Mouse (Mus musculus) left cerebral cortex, adult 11 months (tissue): ENCODE measurements around the gene St8sia1.

ENCODE experiments used
- DNase-seq: peaks from one replicate; pipeline ENCODE4 v3.0.0; 2022; ENCODE audit warnings: low spot score

The St8sia1 gene

GRCm38 (mm10) chr6:142789736-142790135 is 174.5 kb downstream of the St8sia1 start:
- DNase-seq: no peak

- DNase-seq: no peak
These were observed 175.9 kb downstream of the St8sia1 start for GRCm38 (mm10) chr6:142788042-142788987.

GRCm38 (mm10) chr6:142786106-142786505 is 178.1 kb downstream of the St8sia1 start:
- no peak for DNase-seq

DNA sequence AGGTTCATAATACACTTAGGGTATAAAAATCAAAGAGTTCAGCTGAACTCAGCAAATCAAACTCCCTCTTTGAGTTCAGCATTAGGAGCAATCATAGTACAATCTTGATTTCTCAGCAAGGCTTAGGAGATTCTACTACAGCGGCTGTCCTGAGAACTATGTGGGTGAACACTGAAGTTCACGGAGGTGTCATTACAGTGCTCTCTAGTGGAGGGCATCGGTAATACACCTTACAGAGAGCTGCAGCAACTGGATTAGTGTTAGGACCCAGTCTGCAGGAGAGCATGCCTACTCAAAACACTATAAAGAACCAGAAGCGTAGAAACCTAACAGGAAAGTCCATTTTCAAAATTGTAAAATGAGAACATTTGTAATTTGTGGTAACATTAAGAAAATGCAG is 178.9 kb downstream of the St8sia1 start:
- no peak for DNase-seq

- DNase-seq: no peak
These were observed 183.0 kb downstream of the St8sia1 start for GRCm38 (mm10) chr6:142781286-142781685.

DNA sequence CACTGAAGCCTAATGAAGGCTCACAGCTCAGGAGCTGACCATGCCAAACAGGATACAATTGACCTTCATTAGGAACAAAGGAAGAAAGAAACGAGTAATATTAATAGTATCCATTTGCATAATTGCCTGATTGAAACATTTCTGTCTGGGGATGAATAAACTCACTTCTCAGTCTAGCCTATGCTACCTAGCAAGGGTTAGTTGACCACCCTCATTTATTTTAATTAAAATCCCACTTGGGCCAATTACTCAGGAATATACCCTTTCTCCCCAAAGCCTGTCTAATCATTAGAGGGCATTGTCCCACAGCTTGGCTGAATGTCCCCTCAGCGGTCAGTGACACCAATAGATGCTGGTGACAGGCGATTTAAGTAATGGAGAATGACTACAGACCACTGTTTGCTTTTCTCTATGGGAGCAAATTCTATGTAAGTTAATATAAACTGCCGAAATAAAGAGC is 183.6 kb downstream of the St8sia1 start:
- DNase-seq: no peak

GRCm38 (mm10) chr6:142779812-142780573 is 184.3 kb downstream of the St8sia1 start:
- DNase-seq: no peak

DNA sequence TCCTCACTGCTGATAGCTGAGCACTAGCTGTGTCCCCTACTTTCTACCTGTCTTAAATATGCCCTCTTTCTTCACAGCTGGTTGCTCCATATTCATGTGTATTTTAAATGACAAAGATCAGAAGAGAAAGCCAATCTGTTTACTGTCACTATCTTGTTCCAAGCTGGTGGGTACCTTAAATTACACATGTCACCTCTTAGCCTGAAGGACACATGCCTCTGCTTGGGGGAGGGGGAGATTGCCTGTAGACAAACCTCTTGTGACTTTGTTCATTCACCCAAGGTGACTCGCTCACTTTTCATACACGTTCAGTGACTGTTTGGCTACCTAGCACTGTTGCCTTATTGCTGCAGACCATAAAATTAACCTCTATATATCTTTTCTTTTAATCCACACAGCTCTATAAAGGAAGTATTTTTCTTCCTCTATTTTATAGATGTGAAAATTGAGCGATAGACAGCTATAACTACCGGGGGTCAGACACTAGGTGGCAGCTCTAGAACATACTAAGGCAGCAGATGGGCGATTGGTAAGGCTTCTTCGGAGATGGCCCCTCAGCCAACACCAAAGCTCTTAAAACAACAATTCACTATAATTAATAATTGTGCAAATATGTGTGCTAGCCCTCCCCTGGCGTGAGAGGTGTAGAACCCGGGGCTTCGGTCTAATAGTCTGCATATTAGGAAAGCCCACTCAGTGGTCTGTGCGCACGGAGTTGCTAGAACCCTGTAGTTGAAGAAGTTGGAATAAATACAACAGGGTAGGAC is 185.0 kb downstream of the St8sia1 start:
- peak; percentile 29 for DNase-seq

DNA sequence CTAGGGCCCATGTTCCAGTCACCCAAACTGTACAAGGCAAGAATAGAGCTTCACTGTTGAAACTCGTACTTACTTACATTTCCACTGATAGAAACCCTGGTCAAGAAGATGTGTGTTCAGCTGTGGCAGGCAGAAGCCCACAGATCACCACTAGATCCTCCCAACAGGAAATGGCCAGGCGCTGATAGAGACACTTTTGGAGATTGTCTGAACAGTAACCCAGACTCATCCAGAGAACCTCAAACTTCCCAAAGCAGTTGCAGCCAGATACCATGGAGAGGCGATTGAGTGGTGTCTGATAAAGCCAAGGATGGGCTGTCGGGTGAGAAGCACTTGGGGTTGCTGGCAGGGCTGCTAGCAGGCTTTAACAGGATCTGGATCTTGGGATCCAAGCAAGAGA is 187.3 kb downstream of the St8sia1 start:
- DNase-seq: no peak

DNA sequence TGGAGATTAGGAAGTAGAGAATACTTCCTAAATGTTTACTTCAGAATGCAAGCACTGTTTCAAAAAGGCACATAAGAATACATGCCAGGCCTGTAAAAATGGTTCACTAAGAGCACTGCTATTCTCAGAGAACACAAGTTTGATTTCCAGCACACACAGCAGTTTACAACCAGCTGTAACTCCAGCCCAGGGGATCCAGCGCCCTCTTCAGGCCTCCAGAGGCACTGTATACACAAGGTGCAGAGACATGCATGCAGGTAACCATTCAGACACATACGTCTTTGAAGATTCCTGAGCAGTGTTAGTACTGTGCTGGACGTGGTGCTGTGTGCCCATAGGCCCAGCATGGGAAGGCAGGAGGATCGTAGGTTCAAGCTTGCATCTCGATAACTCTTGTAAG is 190.7 kb downstream of the St8sia1 start:
- DNase-seq: no peak

DNA sequence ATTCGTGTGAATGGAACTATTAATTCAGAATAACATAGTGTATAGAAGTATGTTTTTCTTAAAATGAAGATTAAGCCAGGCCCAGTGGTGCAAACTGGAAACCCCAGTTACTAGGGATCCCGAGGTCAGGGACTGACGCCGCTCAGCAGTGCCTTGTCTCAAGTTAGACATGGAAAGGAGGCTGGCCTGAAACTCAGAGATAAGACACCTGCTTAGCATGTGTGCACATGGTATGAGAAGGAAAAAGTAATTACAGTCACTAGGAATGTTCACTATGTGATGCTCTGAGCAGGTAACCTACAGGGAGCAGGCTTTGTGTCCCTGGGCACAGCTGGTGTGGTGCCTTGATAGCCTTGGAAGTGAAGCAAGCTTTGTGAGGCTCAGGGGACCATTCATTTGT is 192.6 kb downstream of the St8sia1 start:
- DNase-seq: no peak
